Mouse (Mus musculus): ENCODE results near the gene Gm8281.
"Not testable (repeated sequence)": the region's sequence is repeated elsewhere in the genome, so short reads cannot be mapped to it uniquely, and the experiment has no call there.

DNA sequence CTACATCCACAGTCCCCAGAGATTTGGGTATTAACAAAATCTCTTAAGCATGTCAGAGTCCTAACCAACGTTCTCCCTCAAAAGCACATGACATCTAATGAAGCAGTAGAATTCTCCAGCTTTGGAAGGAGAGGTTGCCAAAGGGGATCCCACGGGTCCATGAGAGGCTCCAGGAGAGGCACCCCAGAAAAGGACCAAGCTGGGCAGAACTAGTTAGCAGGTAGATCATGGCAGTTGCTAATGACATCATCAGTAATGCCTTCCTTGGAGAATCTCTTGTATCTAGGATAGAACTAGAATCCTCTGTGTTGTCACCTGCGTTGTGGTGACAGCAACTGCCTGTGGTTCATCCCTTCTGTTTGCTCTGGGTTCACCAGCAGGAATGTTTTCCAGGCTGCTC lies 20.5 kb upstream of the Gm8281 start, which contains the start of gene 4930555G01Rik:
- TF ChIP-seq CTCF (IDR thresholded peaks at IDR 0.05; ENCODE audit: low read depth); EP300 (optimal IDR thresholded peaks at IDR 0.05): not testable (repeated sequence)
